Mouse (Mus musculus) midbrain, embryonic 10.5 days (tissue): ENCODE results near the gene Alg14. TPM values are rescaled to one million over a fixed set of nuclear protein-coding genes. Genes with fewer than 3 reads are reported as not detected.
A peak's percentile ranks its signal among the peaks of the same experiment; 100 is the strongest.

Source experiments
- DNase-seq: peaks from one replicate; pipeline ENCODE4 v3.0.0-alpha.2; 2017; ENCODE audit warnings: low spot score
- H3K27ac ChIP-seq: fragments of 300-500 bp; sonication (generic); replicated peaks from 2 replicates; pipeline ENCODE4 v1.5.1; 2016; ENCODE audit warnings: mild to moderate bottlenecking
- H3K27me3 ChIP-seq: fragments of 300-500 bp; sonication (generic); 2 replicates; pipeline ENCODE4 v1.6.1; 2016; ENCODE audit warnings: low read depth, mild to moderate bottlenecking; ENCODE audit not compliant: poor library complexity, severe bottlenecking
- H3K36me3 ChIP-seq: fragments of 300-500 bp; sonication (generic); 2 replicates; pipeline ENCODE4 v1.6.1; 2016; ENCODE audit warnings: mild to moderate bottlenecking, moderate library complexity
- H3K4me1 ChIP-seq: fragments of 300-500 bp; sonication (generic); 2 replicates; pipeline ENCODE4 v1.6.1; 2016
- H3K4me3 ChIP-seq: fragments of 300-500 bp; sonication (generic); 2 replicates; pipeline ENCODE4 v1.5.1; 2016; ENCODE audit warnings: mild to moderate bottlenecking, moderate library complexity
- H3K9me3 ChIP-seq: fragments of 300-500 bp; sonication (generic); replicated peaks from 2 replicates; pipeline ENCODE4 v1.6.1; 2016; ENCODE audit warnings: mild to moderate bottlenecking
- WGBS: fragments of 180-500 bp; shearing (Covaris S2); methylation state at CpG from one replicate; pipeline ENCODE4 v1.1.7; 2016; 5-methylcytosine and 5-hydroxymethylcytosine counted together
- polyA plus RNA-seq: library from polyadenylated mRNA; unstranded; fragments of >200 nt; fragmentation: Nextera tagmentation; extraction: Ambion mirVana; gene quantifications from 2 replicates; pipeline ENCODE4 v1.2.1, GENCODE M21; 2016

The Alg14 gene
- polyA plus RNA-seq, 1 experiment from 2014 or later = 37.3 TPM

DNA sequence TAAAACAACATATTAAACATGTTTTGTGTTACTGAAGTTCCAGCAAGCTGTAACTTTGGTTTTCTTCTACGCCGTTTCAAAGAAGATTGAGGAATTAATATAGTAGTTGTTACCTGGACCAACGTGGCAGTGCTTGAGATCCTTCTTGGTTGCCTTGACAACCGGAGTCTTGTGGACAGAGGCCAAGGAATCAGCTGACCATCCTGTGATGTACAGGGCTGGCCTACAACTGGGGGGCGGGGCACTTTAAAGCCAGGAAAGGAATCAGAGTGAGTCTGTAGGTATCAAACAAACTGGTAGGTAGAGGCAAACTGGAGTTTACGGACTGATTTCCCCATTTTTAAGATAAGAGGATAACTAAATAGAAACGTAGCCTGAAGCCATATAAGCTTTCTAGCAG is 67.7 kb downstream of the Alg14 start:
- Histone ChIP-seq H3K36me3 (no peaks in the 10 kb centered on the region), H3K4me1 (peaks cover 13% of the 10 kb centered on the region), H3K4me3 (no peak overlapping the region), H3K27me3 (no peaks in the 10 kb centered on the region), H3K27ac (no peak overlapping the region), H3K9me3 (no peaks in the 10 kb centered on the region)
- WGBS = 89% methylated on average over 7 of the region's 7 CpGs
- DNase-seq = no peak

DNA sequence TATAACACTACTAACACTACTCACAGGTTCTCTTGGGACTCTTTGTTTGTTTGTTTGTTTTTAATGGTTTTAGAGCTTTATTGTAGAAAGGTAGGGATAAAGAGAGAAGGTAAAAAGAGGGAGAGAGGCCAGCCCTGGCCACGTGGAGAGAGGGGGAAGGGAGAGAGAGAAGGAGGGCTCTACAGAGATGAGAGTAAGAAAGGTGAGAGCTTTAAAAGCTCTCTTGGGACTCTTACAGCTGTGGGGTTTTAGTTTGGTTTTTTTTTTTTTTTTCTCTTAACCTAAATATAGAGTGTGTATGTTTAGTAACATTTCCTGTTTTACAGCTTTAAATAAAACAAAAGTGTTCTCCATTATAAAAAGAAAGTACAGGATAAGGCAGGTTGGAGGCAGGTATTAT is 70.4 kb downstream of the Alg14 start:
- Histone ChIP-seq H3K9me3 (no peaks in the 10 kb centered on the region), H3K36me3 (no peaks in the 10 kb centered on the region), H3K27ac (no peak overlapping the region), H3K27me3 (no peaks in the 10 kb centered on the region), H3K4me1 (peaks cover 14% of the 10 kb centered on the region), H3K4me3 (no peak overlapping the region)
- WGBS = 59% methylated on average over 1 of the region's 1 CpGs
- no peak for DNase-seq

DNA sequence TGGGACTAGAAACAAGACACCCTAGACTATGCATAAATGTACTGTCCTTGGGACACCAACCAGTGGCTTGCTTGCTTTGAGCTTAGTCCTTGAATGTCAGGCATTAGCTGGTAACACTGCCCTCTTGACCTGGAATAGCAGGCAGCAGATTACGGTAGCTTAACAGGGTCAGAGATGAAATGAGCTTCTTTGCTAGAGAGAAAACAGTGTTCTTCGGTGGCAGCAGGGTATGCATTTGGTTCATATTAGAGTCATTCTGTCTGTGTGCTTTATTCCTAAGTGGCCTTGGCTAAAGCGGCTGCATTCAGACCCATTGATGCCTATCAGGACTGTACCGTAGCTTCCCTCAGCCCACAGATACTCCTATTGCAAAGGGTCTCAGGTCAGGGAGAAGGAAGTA is 72.8 kb downstream of the Alg14 start:
- H3K9me3 ChIP-seq = no peaks in the 10 kb centered on the region
- peaks cover 6% of the 10 kb centered on the region for H3K4me1 ChIP-seq
- no peaks in the 10 kb centered on the region for H3K36me3 ChIP-seq
- H3K27me3 ChIP-seq = no peaks in the 10 kb centered on the region
- WGBS = 61% methylated on average over 4 of the region's 4 CpGs
- H3K27ac ChIP-seq = no peak overlapping the region
- no peak for DNase-seq
- no peak overlapping the region for H3K4me3 ChIP-seq

DNA sequence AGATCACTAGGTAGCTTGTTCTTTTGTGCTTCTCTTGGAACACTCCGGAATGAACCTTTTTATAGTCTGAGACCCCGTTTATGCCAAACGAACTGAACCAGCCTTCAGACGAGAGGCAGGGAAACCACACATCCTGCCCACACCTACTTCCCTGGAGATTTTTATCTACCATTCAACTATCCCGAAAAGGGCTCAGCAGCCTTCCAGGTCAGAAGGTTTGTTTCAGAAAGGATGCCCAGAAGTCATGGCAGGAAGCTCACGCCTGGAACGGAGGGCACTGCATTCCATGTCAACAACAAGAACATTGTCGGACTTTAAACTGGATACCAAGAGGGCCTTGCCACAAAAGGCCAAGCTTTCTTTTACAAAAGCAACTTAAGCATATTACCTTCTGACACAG is 73.6 kb downstream of the Alg14 start:
- Histone ChIP-seq H3K36me3 (no peaks in the 10 kb centered on the region), H3K27ac (no peak overlapping the region), H3K27me3 (no peaks in the 10 kb centered on the region), H3K4me1 (peaks cover 4% of the 10 kb centered on the region), H3K9me3 (no peaks in the 10 kb centered on the region), H3K4me3 (no peak overlapping the region)
- DNase-seq = no peak
- 87% methylated on average over 8 of the region's 8 CpGs for WGBS

GRCm38 (mm10) chr3:121368616-121369015 is 77.0 kb downstream of the Alg14 start:
- H3K27ac ChIP-seq = no peak overlapping the region
- H3K4me1 ChIP-seq = peaks cover 19% of the 10 kb centered on the region
- H3K36me3 ChIP-seq = no peaks in the 10 kb centered on the region
- no peak overlapping the region for H3K4me3 ChIP-seq
- H3K27me3 ChIP-seq = no peaks in the 10 kb centered on the region
- DNase-seq = no peak
- 88% methylated on average over 4 of the region's 4 CpGs for WGBS
- H3K9me3 ChIP-seq = no peaks in the 10 kb centered on the region

DNA sequence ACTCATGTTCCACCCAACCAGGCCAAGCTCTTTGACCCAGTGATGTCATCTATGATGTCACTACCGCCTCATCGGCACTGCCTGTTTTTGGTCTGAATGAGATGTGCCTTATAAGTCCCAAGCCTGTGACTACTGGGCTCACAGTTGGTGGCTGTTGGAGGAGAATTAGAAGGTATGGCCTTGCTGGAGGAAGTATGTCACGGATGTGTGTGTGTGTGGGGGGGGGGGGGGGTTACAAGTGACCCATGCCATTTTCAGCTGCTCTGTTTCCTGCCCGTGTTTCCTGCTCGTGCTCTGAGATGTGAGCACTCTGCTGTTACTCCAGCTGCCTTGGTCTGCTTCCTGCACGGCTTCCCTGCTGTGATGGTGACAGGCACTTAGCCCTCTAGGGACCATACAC is 77.9 kb downstream of the Alg14 start:
- WGBS = 88% methylated on average over 6 of the region's 6 CpGs
- DNase-seq = no peak
- H3K4me3 ChIP-seq = no peak overlapping the region
- no peaks in the 10 kb centered on the region for H3K27me3 ChIP-seq
- no peak overlapping the region for H3K27ac ChIP-seq
- H3K4me1 ChIP-seq = peaks cover 18% of the 10 kb centered on the region
- no peaks in the 10 kb centered on the region for H3K9me3 ChIP-seq
- no peaks in the 10 kb centered on the region for H3K36me3 ChIP-seq

GRCm38 (mm10) chr3:121370301-121370700 is 78.7 kb downstream of the Alg14 start:
- H3K27me3 ChIP-seq = no peaks in the 10 kb centered on the region
- no peak for DNase-seq
- no peak overlapping the region for H3K4me3 ChIP-seq
- H3K9me3 ChIP-seq = no peaks in the 10 kb centered on the region
- no peaks in the 10 kb centered on the region for H3K36me3 ChIP-seq
- peaks cover 21% of the 10 kb centered on the region; the same call in 1 of the 2 replicates for H3K4me1 ChIP-seq
- no peak overlapping the region; the same call in 1 of the 2 replicates for H3K27ac ChIP-seq
- WGBS = 93% methylated on average over 13 of the region's 13 CpGs

DNA sequence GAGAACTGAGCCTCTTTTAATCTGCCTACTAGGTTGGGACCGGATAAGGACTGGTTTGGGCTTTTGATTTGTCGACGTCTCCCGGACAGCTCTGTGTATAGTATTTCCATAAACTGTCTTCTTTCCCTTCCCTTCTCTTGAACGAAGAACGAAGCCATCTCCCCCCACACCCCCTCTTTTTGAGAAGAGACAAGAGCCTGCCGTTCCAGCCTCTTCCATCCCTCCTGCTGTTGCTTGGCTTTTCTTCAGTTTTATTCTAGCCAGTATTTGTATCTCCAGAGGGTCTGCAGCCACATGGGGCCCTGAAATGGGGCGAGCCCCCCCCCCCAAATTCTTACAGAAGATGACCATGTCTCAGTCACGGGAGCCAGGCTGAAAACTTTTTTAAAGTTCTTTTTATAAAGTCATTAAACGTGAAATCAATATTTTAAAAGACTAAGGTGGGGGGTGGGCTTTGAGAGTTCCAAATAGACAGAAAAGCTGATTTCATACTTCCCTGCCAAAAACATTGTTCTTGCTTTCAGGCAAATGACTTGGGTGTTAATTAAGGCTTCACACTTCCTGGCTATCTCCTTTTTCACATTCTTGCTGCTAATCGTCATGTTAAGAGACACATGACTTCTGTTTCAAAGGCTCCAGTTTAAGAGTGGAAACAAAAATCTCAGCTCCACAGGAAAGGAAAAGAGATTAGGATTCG is 79.4 kb downstream of the Alg14 start:
- Histone ChIP-seq H3K27ac (0 out of 2 replicates have a peak overlapping the region, but pooled peaks have one; percentile 46), H3K36me3 (no peaks in the 10 kb centered on the region), H3K9me3 (no peaks in the 10 kb centered on the region), H3K27me3 (no peaks in the 10 kb centered on the region), H3K4me3 (no peak overlapping the region), H3K4me1 (peaks cover 26% of the 10 kb centered on the region)
- 71% methylated on average over 12 of the region's 12 CpGs for WGBS
- no peak for DNase-seq

DNA sequence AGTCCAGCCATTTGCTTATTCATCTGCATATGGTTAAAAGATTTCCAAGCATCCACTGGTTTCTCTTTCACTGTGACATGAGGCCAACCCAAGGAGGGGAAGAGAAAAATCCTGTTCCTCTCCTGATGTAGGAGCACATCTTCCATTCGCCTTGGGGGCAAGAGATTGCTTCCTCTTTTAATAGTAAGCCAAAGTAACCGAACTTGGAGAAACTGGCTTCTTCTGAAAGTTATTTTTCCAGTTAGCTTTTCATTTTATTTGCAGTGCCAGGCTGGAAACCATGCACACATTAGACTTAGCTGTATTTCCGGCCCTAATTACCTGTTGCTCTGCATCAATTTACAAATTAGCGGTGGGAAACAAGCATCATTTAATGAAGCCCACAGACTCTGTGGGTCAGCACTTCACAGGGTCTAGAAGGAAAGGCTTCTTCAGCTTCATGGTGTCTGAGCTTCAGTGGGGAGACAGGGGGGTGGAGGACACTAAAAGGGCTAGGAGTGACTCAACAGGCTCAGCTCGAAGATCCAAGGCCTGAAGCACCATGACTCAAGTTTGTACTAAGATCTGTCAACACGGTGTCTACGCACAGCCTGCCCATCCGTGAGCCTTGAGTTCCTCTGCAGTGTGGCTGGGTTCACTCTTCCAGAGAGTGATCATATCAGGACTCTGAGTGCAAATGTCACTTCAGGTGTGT is 80.1 kb downstream of the Alg14 start:
- DNase-seq = no peak
- no peak overlapping the region for H3K4me3 ChIP-seq
- no peaks in the 10 kb centered on the region for H3K27me3 ChIP-seq
- no peak overlapping the region for H3K27ac ChIP-seq
- WGBS = 91% methylated on average over 8 of the region's 8 CpGs
- H3K36me3 ChIP-seq = no peaks in the 10 kb centered on the region
- no peaks in the 10 kb centered on the region for H3K9me3 ChIP-seq
- H3K4me1 ChIP-seq = peaks cover 33% of the 10 kb centered on the region

- H3K4me1 ChIP-seq = peaks cover 45% of the 10 kb centered on the region
- H3K36me3 ChIP-seq = no peaks in the 10 kb centered on the region
- no peak overlapping the region for H3K27ac ChIP-seq
- DNase-seq = no peak
- 73% methylated on average over 9 of the region's 9 CpGs for WGBS
- H3K27me3 ChIP-seq = no peaks in the 10 kb centered on the region
- no peak overlapping the region for H3K4me3 ChIP-seq
- H3K9me3 ChIP-seq = no peaks in the 10 kb centered on the region
Measured at GRCm38 (mm10) chr3:121373897-121374441, 82.4 kb downstream of the Alg14 start.

DNA sequence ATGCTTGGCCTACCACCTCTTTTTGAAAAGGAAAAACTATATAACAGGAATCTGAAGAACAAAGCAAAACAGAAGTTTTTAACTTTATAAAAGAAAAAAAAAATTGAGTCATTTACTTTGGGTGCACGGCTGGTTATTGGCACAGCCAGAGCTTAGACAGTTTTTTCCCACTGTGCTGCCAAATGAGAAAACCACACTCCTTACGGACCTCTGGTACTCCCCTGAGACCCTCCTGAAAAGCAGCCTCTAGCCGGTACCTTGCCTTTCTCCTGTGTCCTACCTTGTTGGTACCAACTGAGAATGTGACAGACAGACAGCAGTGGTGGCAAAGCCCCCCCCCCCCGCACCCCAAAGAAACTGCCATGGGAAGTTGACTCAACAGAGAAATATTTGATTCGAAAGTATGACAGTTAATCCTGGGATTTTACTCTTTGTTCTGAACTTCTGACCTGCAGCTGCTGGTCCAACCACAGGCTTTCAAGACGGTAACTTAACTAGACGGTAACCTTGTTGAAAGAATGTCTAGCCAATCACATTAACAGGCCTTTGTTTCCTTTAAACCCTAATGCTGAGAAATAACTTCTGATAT is 84.1 kb downstream of the Alg14 start:
- Histone ChIP-seq H3K4me3 (no peak overlapping the region), H3K27ac (no peak overlapping the region), H3K36me3 (no peaks in the 10 kb centered on the region), H3K4me1 (peaks cover 52% of the 10 kb centered on the region), H3K27me3 (no peaks in the 10 kb centered on the region), H3K9me3 (no peaks in the 10 kb centered on the region)
- 55% methylated on average over 7 of the region's 7 CpGs for WGBS
- no peak for DNase-seq

DNA sequence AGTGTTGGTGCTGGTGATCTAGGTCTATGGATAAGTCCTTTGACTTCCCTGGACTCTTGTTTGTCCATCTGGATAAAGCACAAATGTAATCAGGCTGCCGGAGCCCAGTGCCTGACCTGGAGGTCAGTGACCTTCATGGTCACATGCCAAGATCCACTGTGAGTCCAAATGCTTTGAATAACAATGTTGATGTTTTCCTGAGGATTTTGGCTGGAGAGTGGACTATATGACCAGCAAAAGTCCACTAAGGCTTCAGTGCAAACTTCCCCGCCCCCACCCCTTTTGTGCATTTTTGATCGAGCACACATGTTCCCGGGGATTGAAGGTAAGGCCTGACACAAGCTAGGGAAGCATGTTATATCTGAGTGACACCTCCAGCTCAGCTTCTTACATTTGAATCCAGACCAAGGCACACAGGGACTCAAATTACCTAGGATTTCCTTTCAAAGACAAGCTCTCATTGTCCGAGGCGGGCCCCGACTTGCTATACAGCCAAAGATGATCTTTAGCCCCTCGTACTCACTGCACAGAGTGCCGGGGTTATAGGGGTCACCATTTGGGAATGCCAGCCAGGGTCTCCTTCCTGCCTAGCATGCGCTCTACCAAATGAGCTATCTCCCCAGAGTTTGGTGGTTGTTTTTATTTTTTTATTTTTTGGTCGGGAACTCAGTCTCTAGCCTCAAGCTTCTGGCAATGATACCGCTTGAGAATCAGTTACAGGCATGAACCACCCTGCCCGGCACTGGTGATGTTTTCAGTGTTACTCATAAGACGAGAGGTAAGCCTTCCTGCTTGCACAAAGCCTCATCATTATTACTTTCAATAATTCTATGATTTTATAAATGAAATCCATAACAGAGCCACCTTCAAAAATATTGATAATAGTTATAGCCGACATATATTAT is 87.4 kb downstream of the Alg14 start:
- DNase-seq = peak; percentile 55
- WGBS = 39% methylated on average over 15 of the region's 15 CpGs
- Histone ChIP-seq H3K27me3 (no peaks in the 10 kb centered on the region), H3K9me3 (no peaks in the 10 kb centered on the region), H3K4me3 (no peak overlapping the region), H3K4me1 (peaks cover 41% of the 10 kb centered on the region), H3K36me3 (no peaks in the 10 kb centered on the region), H3K27ac (peak overlapping the region; percentile 59; the same call in 1 of the 2 replicates)
